Mouse (Mus musculus): ENCODE results near the gene Opn5. TPM values are rescaled to one million over a fixed set of nuclear protein-coding genes. Genes with fewer than 3 reads are reported as not detected.

Gene Opn5
- polyA plus RNA-seq, 1 experiment, result 0.24 TPM

Other genes starting within 250 kb of the Opn5 start
- gene Adgrf4, start 80.9 kb upstream of the Opn5 start, polyA plus RNA-seq (2012; rRNA removed), result 5.6 and 6.3 TPM in 2 replicates
- gene Adgrf2, start 130.8 kb upstream of the Opn5 start, polyA plus RNA-seq (2012; rRNA removed), result 1.8 and 1.9 TPM in 2 replicates